Mouse (Mus musculus): ENCODE measurements around the gene Tmed3.
A peak's percentile ranks its signal among the peaks of the same experiment; 100 is the strongest.

The Tmed3 gene

DNA sequence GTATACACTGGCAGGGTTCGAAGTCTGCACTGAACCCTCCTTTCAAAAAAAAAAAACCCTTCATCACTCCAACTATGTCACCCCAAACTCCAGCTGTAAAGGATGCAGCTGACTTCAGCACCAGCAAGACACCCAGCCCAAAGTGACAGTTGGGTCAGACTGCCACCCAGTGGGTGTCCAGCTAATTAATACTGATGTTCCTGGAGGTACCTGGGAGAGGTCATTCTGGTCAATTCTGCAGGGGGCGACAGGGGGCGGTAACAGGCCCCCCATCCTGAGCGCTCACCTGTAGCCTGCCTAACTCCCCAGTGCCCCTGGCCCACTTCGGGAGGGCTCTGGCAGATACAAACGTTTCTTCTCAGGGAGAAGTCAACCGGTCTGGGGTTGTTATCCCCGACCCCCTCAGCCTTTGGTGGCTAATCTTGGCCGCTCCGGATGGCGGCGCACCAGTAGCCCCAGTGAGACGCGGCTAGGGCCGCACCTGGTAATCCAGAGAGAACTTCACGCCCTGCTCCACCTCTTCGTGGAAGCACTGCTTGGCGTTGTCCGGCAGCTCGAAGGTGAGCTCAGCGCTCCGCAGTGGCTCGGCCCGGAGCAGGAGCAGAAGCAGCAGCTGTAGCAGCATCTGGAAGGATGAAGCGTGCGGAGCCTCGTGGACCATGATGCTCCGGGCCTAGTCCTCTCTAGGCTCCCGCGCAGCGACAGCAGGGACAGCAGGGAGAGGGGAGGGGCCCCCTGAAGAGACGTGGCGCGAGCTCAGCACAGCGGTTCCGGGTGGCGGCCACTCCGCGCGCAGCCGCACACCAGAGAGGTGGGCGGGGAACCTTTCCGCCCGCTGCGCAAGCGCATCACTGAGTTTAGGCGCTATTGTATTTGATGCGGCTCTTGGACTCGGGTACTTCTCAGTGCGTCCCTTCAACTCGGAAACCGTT, at the start of gene Tmed3:
TSS of gene Tmed3 (minus strand) at position 804 of the 932 bp plus-strand sequence.
- Histone ChIP-seq H3K27me3 (ENCODE audit: control insufficient read depth, insufficient read depth, low read length, poor library complexity, severe bottlenecking) (no peaks in the 10 kb centered on the region), H3K36me3 (ENCODE audit: control insufficient read depth, insufficient read depth, low read length, poor library complexity, severe bottlenecking) (no peaks in the 10 kb centered on the region; the same call in 1 of the 2 replicates)
- peak; percentile 93 for DNase-seq (ENCODE audit: low read depth, low spot score)

- no peak for DNase-seq (ENCODE audit: low read depth, low spot score)
- Histone ChIP-seq H3K27me3 (ENCODE audit: control insufficient read depth, insufficient read depth, low read length, poor library complexity, severe bottlenecking) (no peaks in the 10 kb centered on the region; the same call in 1 of the 2 replicates), H3K36me3 (ENCODE audit: control insufficient read depth, insufficient read depth, low read length, poor library complexity, severe bottlenecking) (no peaks in the 10 kb centered on the region)
Observed at GRCm38 (mm10) chr9:89740041-89740440, 35.2 kb upstream of the Tmed3 start.

DNA sequence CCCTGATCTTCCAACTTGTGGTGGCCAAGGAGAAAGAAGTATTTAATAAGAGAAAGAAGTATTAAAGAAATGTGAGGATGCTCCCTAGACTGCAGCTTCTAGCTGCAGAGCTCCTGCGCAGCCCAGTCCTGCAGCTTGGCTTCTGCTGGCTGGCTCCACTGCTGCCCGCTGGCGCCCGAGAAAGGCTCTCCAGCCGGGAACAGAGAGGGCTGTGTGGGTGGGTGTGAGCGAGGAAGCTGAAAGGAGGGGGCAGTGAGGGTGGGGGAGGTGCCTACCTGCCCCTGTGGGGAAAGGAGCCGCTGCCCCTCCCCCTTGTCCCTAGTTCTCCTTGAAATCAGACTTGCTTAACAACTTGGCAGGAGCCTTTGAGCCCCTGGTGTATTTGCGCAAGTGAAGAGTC, 33.4 kb upstream of the Tmed3 start, which contains the start of gene Ankrd34c:
TSS of gene Ankrd34c (minus strand) at position 181 of the 400 bp plus-strand sequence.
- H3K36me3 ChIP-seq (ENCODE audit: control insufficient read depth, insufficient read depth, low read length, poor library complexity, severe bottlenecking) = no peaks in the 10 kb centered on the region
- no peaks in the 10 kb centered on the region; the same call in 1 of the 2 replicates for H3K27me3 ChIP-seq (ENCODE audit: control insufficient read depth, insufficient read depth, low read length, poor library complexity, severe bottlenecking)
- DNase-seq (ENCODE audit: low read depth, low spot score) = no peak

DNA sequence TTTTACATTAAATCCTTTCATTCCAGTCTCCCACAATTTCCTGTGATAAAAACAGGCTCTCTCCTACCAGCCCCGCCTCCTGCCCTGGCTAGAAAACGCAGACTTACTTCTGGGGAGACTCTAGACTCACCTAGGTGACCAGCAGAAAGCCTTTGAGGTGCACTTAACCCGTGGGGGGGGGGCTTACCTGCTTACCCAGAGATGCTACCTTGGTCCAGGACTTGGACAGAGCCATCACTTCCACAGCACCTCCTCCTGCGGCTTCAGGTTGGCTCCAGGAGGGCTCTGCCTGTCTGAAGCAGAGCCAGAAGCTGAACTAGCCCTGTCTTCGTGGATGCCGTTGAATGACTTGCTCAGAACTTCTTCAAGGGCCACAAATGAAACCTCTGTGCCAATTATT, 33.0 kb upstream of the Tmed3 start:
- DNase-seq (ENCODE audit: low read depth, low spot score) = no peak
- Histone ChIP-seq H3K27me3 (ENCODE audit: control insufficient read depth, insufficient read depth, low read length, poor library complexity, severe bottlenecking) (no peaks in the 10 kb centered on the region; the same call in 1 of the 2 replicates), H3K36me3 (ENCODE audit: control insufficient read depth, insufficient read depth, low read length, poor library complexity, severe bottlenecking) (no peaks in the 10 kb centered on the region)

DNA sequence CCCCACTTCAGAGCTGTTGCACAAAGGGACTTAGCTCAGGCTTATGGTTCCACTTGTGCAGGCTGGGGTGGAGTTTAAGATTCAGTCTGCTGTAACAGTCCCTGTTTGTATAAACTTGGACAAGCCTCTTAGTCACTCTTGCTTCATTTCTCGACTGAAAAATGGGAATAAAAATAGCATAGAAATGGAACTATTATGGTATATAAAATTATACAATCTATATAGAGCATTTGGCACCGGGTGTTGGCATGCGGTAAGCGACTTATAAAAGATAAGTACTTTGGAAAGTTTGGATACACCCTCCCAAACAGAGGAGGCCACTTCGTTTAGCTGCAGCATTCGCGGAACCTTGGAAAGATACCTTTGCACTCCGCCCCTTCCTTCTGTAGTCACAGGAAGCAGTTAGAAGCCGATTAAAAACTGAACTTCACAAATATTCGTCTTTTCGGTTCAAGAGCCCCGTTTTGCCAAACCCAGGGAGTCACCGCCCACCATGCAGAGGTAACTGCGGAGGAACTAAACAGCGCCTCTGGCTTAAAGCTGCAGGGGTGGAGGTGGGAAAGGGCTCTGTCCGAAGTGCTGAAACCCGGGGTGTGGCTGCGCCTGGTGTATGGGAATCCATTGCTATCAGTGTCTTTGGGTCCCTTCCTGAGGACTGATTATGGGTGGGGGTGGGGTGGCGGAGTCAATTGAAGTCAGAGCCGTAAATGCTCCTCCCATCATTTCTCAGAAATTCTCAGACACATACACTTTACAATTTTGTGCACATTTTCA, 32.3 kb upstream of the Tmed3 start:
- DNase-seq (ENCODE audit: low read depth, low spot score) = peak; percentile 5
- no peaks in the 10 kb centered on the region for H3K36me3 ChIP-seq (ENCODE audit: control insufficient read depth, insufficient read depth, low read length, poor library complexity, severe bottlenecking)

GRCm38 (mm10) chr9:89706906-89707305, 2.0 kb upstream of the Tmed3 start:
- peak; percentile 61 for DNase-seq (ENCODE audit: low read depth, low spot score)
- Histone ChIP-seq H3K27me3 (ENCODE audit: control insufficient read depth, insufficient read depth, low read length, poor library complexity, severe bottlenecking) (no peaks in the 10 kb centered on the region), H3K36me3 (ENCODE audit: control insufficient read depth, insufficient read depth, low read length, poor library complexity, severe bottlenecking) (no peaks in the 10 kb centered on the region)

More for the DNA sequence above, 32.3 kb upstream of the Tmed3 start:
- no peaks in the 10 kb centered on the region; the same call in 1 of the 2 replicates for H3K27me3 ChIP-seq (ENCODE audit: control insufficient read depth, insufficient read depth, low read length, poor library complexity, severe bottlenecking)

DNA sequence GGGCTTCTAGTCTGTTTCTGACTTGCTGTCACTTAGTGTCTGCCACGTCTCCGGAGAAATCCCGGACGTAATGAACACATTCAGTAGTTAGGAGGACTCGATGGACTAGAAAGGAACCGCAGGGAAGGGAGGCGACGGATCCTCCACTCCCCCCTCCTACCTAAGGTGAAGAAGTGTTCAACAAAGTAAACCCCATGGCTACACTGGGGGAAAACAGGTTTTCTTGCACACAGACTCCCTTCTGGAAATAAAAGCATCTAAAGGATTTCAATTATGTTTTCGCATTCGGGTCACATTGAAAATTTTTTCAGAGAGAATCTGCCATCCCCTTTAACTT, 297 bp upstream of the Tmed3 start:
- Histone ChIP-seq H3K36me3 (ENCODE audit: control insufficient read depth, insufficient read depth, low read length, poor library complexity, severe bottlenecking) (no peaks in the 10 kb centered on the region; the same call in 1 of the 2 replicates), H3K27me3 (ENCODE audit: control insufficient read depth, insufficient read depth, low read length, poor library complexity, severe bottlenecking) (no peaks in the 10 kb centered on the region)
- DNase-seq (ENCODE audit: low read depth, low spot score) = no peak

DNA sequence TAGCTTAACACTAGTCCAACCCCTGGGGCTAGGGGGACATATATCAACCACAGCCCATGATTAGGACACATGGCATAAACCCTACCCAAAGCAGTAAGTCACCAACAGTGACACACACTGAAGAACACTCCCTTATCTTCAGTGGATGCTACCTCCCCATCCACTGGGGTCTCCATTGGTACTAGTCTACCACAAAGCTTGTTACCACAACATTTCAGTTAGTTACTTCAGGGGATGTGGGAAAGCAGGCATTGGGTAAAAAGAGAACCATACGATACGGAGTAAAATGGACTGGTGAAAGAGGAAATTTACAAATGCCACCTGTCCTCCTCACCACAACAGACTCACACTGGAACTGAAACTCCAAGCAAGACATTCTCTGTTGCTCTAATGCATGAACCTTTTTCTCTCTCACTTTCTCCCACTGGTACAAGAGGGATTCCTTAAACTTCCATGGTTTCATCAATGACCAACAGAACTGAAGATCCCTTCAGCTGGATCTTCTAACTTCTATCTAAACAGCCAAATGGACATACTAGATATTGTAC, 3.9 kb downstream of the Tmed3 start:
- H3K36me3 ChIP-seq (ENCODE audit: control insufficient read depth, insufficient read depth, low read length, poor library complexity, severe bottlenecking) = peaks cover 1% of the 10 kb centered on the region
- H3K27me3 ChIP-seq (ENCODE audit: control insufficient read depth, insufficient read depth, low read length, poor library complexity, severe bottlenecking) = no peaks in the 10 kb centered on the region
- no peak for DNase-seq (ENCODE audit: low read depth, low spot score)

DNA sequence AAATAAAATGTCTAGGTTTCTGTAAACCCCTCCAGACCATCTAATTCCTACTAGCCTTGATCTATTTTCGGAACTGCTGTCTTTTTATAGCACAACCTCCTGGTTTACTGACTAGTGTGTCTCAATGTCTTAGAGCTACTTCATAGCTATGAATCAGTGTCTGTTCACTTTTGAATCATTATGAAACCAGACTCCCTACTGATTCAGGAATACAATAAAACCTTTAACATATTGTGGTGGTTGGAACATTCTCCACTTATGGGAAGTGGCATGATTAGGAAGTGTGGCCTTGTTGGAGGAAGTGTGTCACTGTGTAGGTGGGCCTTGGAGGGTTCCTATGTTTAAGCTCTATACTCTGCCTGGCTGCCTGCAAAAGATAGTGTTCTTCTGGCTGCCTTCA, 9.7 kb downstream of the Tmed3 start:
- DNase-seq (ENCODE audit: low read depth, low spot score) = no peak

GRCm38 (mm10) chr9:89693670-89694069, 11.2 kb downstream of the Tmed3 start:
- Histone ChIP-seq H3K36me3 (ENCODE audit: control insufficient read depth, insufficient read depth, low read length, poor library complexity, severe bottlenecking) (peaks cover 1% of the 10 kb centered on the region; the same call in 1 of the 2 replicates), H3K27me3 (ENCODE audit: control insufficient read depth, insufficient read depth, low read length, poor library complexity, severe bottlenecking) (no peaks in the 10 kb centered on the region)
- DNase-seq (ENCODE audit: low read depth, low spot score) = no peak

More for the DNA sequence above, 9.7 kb downstream of the Tmed3 start:
- Histone ChIP-seq H3K36me3 (ENCODE audit: control insufficient read depth, insufficient read depth, low read length, poor library complexity, severe bottlenecking) (peaks cover 1% of the 10 kb centered on the region), H3K27me3 (ENCODE audit: control insufficient read depth, insufficient read depth, low read length, poor library complexity, severe bottlenecking) (no peaks in the 10 kb centered on the region)

GRCm38 (mm10) chr9:89689179-89689578, 15.7 kb downstream of the Tmed3 start:
- Histone ChIP-seq H3K36me3 (ENCODE audit: control insufficient read depth, insufficient read depth, low read length, poor library complexity, severe bottlenecking) (no peaks in the 10 kb centered on the region), H3K27me3 (ENCODE audit: control insufficient read depth, insufficient read depth, low read length, poor library complexity, severe bottlenecking) (no peaks in the 10 kb centered on the region)
- DNase-seq (ENCODE audit: low read depth, low spot score) = no peak

DNA sequence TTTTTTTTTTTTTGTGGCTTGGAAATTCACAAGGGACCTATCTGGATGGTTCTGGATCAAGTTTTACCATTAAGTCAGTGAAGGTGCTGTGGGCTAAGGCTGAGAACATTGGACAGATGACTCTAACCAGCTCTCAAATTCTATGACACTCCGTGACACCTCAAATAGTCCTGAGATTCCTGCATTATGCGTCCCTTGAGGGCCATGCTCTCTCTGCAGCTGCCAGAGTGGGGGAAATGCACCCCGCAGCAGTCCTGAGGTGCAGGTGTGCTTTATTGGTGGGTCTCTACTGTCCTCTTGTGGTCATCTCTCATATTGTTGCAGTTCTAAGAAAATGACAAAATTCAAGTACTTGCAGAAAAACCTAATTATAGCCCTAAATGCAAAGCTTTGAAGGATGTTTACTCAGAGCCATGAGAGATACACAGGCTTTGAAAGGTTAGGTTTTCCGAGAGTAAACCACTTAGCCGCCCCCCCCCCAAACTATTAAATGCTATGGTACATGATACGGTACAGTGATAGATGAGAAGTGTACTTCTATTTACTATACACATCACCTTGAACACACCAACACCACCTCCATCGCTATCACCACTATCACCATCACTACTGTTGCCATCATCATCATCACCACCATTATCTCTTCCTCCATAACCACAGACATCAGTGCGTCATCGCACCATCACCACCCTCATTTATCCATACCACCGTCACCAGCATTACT, 17.2 kb downstream of the Tmed3 start:
- Histone ChIP-seq H3K27me3 (ENCODE audit: control insufficient read depth, insufficient read depth, low read length, poor library complexity, severe bottlenecking) (no peaks in the 10 kb centered on the region), H3K36me3 (ENCODE audit: control insufficient read depth, insufficient read depth, low read length, poor library complexity, severe bottlenecking) (no peaks in the 10 kb centered on the region)
- peak; percentile 68 for DNase-seq (ENCODE audit: low read depth, low spot score)

DNA sequence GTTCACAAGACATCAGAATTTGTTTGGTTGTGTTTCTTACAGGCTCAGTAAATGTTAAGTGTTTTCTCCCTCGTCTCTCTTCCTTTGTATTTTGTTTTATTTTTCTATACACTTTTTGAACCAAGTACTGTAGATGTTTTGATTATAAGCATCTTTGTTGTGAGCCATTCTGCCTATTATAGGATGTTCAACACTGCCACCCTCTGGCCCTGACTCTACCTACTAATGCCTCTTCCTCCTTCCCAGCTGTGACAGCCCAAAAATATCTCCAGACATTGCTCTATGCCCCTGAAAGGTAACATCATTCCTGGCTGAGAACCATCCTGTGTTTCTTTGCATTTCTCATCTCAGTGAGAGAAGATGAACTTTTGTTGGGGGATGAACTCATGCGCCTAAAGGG, 18.6 kb downstream of the Tmed3 start:
- H3K36me3 ChIP-seq (ENCODE audit: control insufficient read depth, insufficient read depth, low read length, poor library complexity, severe bottlenecking) = no peaks in the 10 kb centered on the region
- DNase-seq (ENCODE audit: low read depth, low spot score) = no peak
- H3K27me3 ChIP-seq (ENCODE audit: control insufficient read depth, insufficient read depth, low read length, poor library complexity, severe bottlenecking) = no peaks in the 10 kb centered on the region; the same call in 1 of the 2 replicates

GRCm38 (mm10) chr9:89678974-89679373, 25.9 kb downstream of the Tmed3 start:
- Histone ChIP-seq H3K36me3 (ENCODE audit: control insufficient read depth, insufficient read depth, low read length, poor library complexity, severe bottlenecking) (no peaks in the 10 kb centered on the region), H3K27me3 (ENCODE audit: control insufficient read depth, insufficient read depth, low read length, poor library complexity, severe bottlenecking) (no peaks in the 10 kb centered on the region; the same call in 1 of the 2 replicates)
- DNase-seq (ENCODE audit: low read depth, low spot score) = no peak

Measured in splenic B cell, adult 2 months (primary cell).